Mouse (Mus musculus) stomach, embryonic 15.5 days (tissue): Measurements from ENCODE around the gene Edrf1. TPM values are rescaled to one million over a fixed set of nuclear protein-coding genes. Genes with fewer than 3 reads are reported as not detected.
"Not testable (repeated sequence)": the region's sequence is repeated elsewhere in the genome, so short reads cannot be mapped to it uniquely, and the experiment has no call there.

Source experiments
- ATAC-seq: fragments of 200-750 bp; cut with Nextera tagmentation; 2 replicates; pipeline ENCODE4 v1.8.0; 2017; ENCODE audit warnings: low read depth, moderate number of reproducible peaks, moderate TSS enrichment; ENCODE audit not compliant: insufficient read depth, low FRiP score
- H3K27ac ChIP-seq: fragments of 300-500 bp; sonication (generic); 2 replicates; pipeline ENCODE4 v1.5.1; 2015; ENCODE audit warnings: mild to moderate bottlenecking, inconsistent platforms
- H3K27me3 ChIP-seq: fragments of 300-500 bp; sonication (generic); replicated peaks from 2 replicates; pipeline ENCODE4 v1.6.1; 2015; ENCODE audit warnings: inconsistent platforms
- H3K36me3 ChIP-seq: fragments of 300-500 bp; sonication (generic); 2 replicates; pipeline ENCODE4 v1.6.1; 2015; ENCODE audit warnings: inconsistent platforms
- H3K4me1 ChIP-seq: fragments of 300-500 bp; sonication (generic); 2 replicates; pipeline ENCODE4 v1.6.1; 2015; ENCODE audit warnings: inconsistent platforms
- H3K4me2 ChIP-seq: fragments of 300-500 bp; sonication (generic); 2 replicates; pipeline ENCODE4 v1.6.1; 2015; ENCODE audit warnings: mild to moderate bottlenecking, inconsistent platforms
- H3K4me3 ChIP-seq: fragments of 300-500 bp; sonication (generic); replicated peaks from 2 replicates; pipeline ENCODE4 v1.5.1; 2015; ENCODE audit warnings: inconsistent platforms
- H3K9ac ChIP-seq: fragments of 300-500 bp; sonication (generic); 2 replicates; pipeline ENCODE4 v1.6.1; 2015; ENCODE audit warnings: inconsistent platforms
- H3K9me3 ChIP-seq: fragments of 300-500 bp; sonication (generic); 2 replicates; pipeline ENCODE4 v1.6.1; 2016; ENCODE audit warnings: inconsistent platforms
- WGBS: fragments of 180-500 bp; shearing (Covaris S2); methylation state at CpG from one replicate; pipeline ENCODE4 v1.1.7; 2015; 5-methylcytosine and 5-hydroxymethylcytosine counted together
- polyA plus RNA-seq: library from polyadenylated mRNA; unstranded; fragments of >200 nt; fragmentation: Nextera tagmentation; extraction: Ambion mirVana; gene quantifications from 2 replicates; pipeline ENCODE4 v1.2.1, GENCODE M21; 2015

Gene Edrf1
- polyA plus RNA-seq, 1 experiment from 2014 or later = 17.7 TPM

GRCm38 (mm10) chr7:133669071-133669470 is 31.7 kb downstream of the Edrf1 start:
- H3K4me1 ChIP-seq = no peaks in the 10 kb centered on the region
- no peak for ATAC-seq
- H3K4me2 ChIP-seq = no peak overlapping the region
- H3K27me3 ChIP-seq = no peaks in the 10 kb centered on the region
- H3K27ac ChIP-seq = no peak overlapping the region
- 90% methylated on average over 1 of the region's 1 CpGs for WGBS
- no peaks in the 10 kb centered on the region for H3K9me3 ChIP-seq
- peaks cover 53% of the 10 kb centered on the region for H3K36me3 ChIP-seq
- H3K4me3 ChIP-seq = no peak overlapping the region
- H3K9ac ChIP-seq = no peak overlapping the region

GRCm38 (mm10) chr7:133669946-133670345 is 32.6 kb downstream of the Edrf1 start:
- Histone ChIP-seq H3K4me3 (no peak overlapping the region), H3K4me1 (no peaks in the 10 kb centered on the region), H3K36me3 (peaks cover 47% of the 10 kb centered on the region), H3K27me3 (no peaks in the 10 kb centered on the region), H3K4me2 (no peak overlapping the region), H3K9ac (no peak overlapping the region), H3K27ac (no peak overlapping the region), H3K9me3 (no peaks in the 10 kb centered on the region)
- 93% methylated on average over 9 of the region's 9 CpGs for WGBS
- ATAC-seq = no peak

- H3K4me1 ChIP-seq = no peaks in the 10 kb centered on the region
- no peaks in the 10 kb centered on the region for H3K9me3 ChIP-seq
- H3K4me3 ChIP-seq = no peak overlapping the region
- ATAC-seq = no peak
- H3K36me3 ChIP-seq = peaks cover 42% of the 10 kb centered on the region
- no peak overlapping the region for H3K4me2 ChIP-seq
- 72% methylated on average over 3 of the region's 3 CpGs for WGBS
- H3K9ac ChIP-seq = no peak overlapping the region
- no peak overlapping the region for H3K27ac ChIP-seq
- H3K27me3 ChIP-seq = no peaks in the 10 kb centered on the region
These were observed 33.5 kb downstream of the Edrf1 start for GRCm38 (mm10) chr7:133670846-133671245.

GRCm38 (mm10) chr7:133676002-133676401 is 38.7 kb downstream of the Edrf1 start:
- Histone ChIP-seq H3K4me1 (no peaks in the 10 kb centered on the region), H3K9ac (no peak overlapping the region), H3K27ac (no peak overlapping the region), H3K9me3 (no peaks in the 10 kb centered on the region), H3K27me3 (no peaks in the 10 kb centered on the region), H3K4me2 (no peak overlapping the region), H3K4me3 (no peak overlapping the region), H3K36me3 (peaks cover 24% of the 10 kb centered on the region)
- 72% methylated on average over 9 of the region's 9 CpGs for WGBS
- ATAC-seq = no peak

GRCm38 (mm10) chr7:133678716-133679115 is 41.4 kb downstream of the Edrf1 start:
- no peak for ATAC-seq
- H3K4me2 ChIP-seq = no peak overlapping the region
- H3K27me3 ChIP-seq = no peaks in the 10 kb centered on the region
- H3K27ac ChIP-seq = no peak overlapping the region
- H3K4me3 ChIP-seq = no peak overlapping the region
- H3K9me3 ChIP-seq = no peaks in the 10 kb centered on the region
- no peaks in the 10 kb centered on the region for H3K4me1 ChIP-seq
- 0 out of 2 replicates have a peak, but pooled peaks cover 5% of the 10 kb centered on the region for H3K36me3 ChIP-seq
- H3K9ac ChIP-seq = no peak overlapping the region
- 88% methylated on average over 8 of the region's 8 CpGs for WGBS

- no peaks in the 10 kb centered on the region for H3K27me3 ChIP-seq
- H3K36me3 ChIP-seq = 0 out of 2 replicates have a peak, but pooled peaks cover 5% of the 10 kb centered on the region
- no peaks in the 10 kb centered on the region for H3K9me3 ChIP-seq
- H3K4me3 ChIP-seq = no peak overlapping the region
- H3K9ac ChIP-seq = no peak overlapping the region
- WGBS = 62% methylated on average over 4 of the region's 4 CpGs
- H3K27ac ChIP-seq = no peak overlapping the region
- H3K4me2 ChIP-seq = no peak overlapping the region
- no peak for ATAC-seq
- H3K4me1 ChIP-seq = no peaks in the 10 kb centered on the region
These were observed 42.1 kb downstream of the Edrf1 start for GRCm38 (mm10) chr7:133679439-133679838.

GRCm38 (mm10) chr7:133679961-133680360 is 42.6 kb downstream of the Edrf1 start, which contains the start of gene Mmp21:
Mmp21 (minus strand) TSS chr7:133680061.
- no peak within 1 kb of the TSS for H3K9ac ChIP-seq
- 70% methylated on average over 3 of the region's 3 CpGs for WGBS
- no peak for ATAC-seq

GRCm38 (mm10) chr7:133683626-133684025 is 46.3 kb downstream of the Edrf1 start:
- 78% methylated on average over 5 of the region's 5 CpGs for WGBS
- H3K4me1 ChIP-seq = no peaks in the 10 kb centered on the region
- H3K4me3 ChIP-seq = no peak overlapping the region
- H3K27ac ChIP-seq = no peak overlapping the region
- H3K36me3 ChIP-seq = peaks cover 11% of the 10 kb centered on the region
- no peak overlapping the region for H3K9ac ChIP-seq
- H3K27me3 ChIP-seq = no peaks in the 10 kb centered on the region
- no peaks in the 10 kb centered on the region for H3K9me3 ChIP-seq
- H3K4me2 ChIP-seq = no peak overlapping the region
- ATAC-seq = no peak

More at GRCm38 (mm10) chr7:133679961-133680360, 42.6 kb downstream of the Edrf1 start, which contains the start of gene Mmp21:
- H3K4me2 ChIP-seq = no peak within 1 kb of the TSS
- no peak within 1 kb of the TSS for H3K27ac ChIP-seq
- no peaks in the 10 kb centered on the region for H3K9me3 ChIP-seq
- 0 out of 2 replicates have a peak, but pooled peaks cover 5% of the 10 kb centered on the region for H3K36me3 ChIP-seq
- no peaks in the 10 kb centered on the region for H3K27me3 ChIP-seq
- H3K4me1 ChIP-seq = no peaks in the 10 kb centered on the region
- H3K4me3 ChIP-seq = no peak within 1 kb of the TSS

- peaks cover 12% of the 10 kb centered on the region for H3K36me3 ChIP-seq
- WGBS = 89% methylated on average over 5 of the region's 5 CpGs
- H3K9ac ChIP-seq = no peak overlapping the region
- no peaks in the 10 kb centered on the region for H3K9me3 ChIP-seq
- H3K4me3 ChIP-seq = no peak overlapping the region
- H3K4me2 ChIP-seq = no peak overlapping the region
- ATAC-seq = no peak
- H3K27ac ChIP-seq = no peak overlapping the region
- H3K27me3 ChIP-seq = no peaks in the 10 kb centered on the region
- H3K4me1 ChIP-seq = no peaks in the 10 kb centered on the region
These were observed 46.8 kb downstream of the Edrf1 start for GRCm38 (mm10) chr7:133684110-133684509.

GRCm38 (mm10) chr7:133684701-133685100 is 47.4 kb downstream of the Edrf1 start:
- peaks cover 17% of the 10 kb centered on the region for H3K36me3 ChIP-seq
- no peaks in the 10 kb centered on the region for H3K27me3 ChIP-seq
- no peaks in the 10 kb centered on the region for H3K9me3 ChIP-seq
- H3K4me1 ChIP-seq = no peaks in the 10 kb centered on the region
- H3K27ac ChIP-seq = no peak overlapping the region
- H3K4me2 ChIP-seq = no peak overlapping the region
- H3K9ac ChIP-seq = no peak overlapping the region
- WGBS = 95% methylated on average over 6 of the region's 6 CpGs
- no peak for ATAC-seq
- no peak overlapping the region for H3K4me3 ChIP-seq

GRCm38 (mm10) chr7:133685644-133686043 is 48.3 kb downstream of the Edrf1 start:
- H3K36me3 ChIP-seq = peaks cover 18% of the 10 kb centered on the region
- not testable (repeated sequence) for H3K4me1 ChIP-seq, H3K4me2 ChIP-seq, H3K27me3 ChIP-seq, H3K4me3 ChIP-seq, H3K27ac ChIP-seq, H3K9ac ChIP-seq, ATAC-seq, H3K9me3 ChIP-seq

GRCm38 (mm10) chr7:133698021-133698709 is 60.8 kb downstream of the Edrf1 start:
- no peaks in the 10 kb centered on the region for H3K4me1 ChIP-seq
- WGBS = 82% methylated on average over 12 of the region's 12 CpGs
- peak; percentile 88 for ATAC-seq

More at GRCm38 (mm10) chr7:133698021-133698709, 60.8 kb downstream of the Edrf1 start:
- no peaks in the 10 kb centered on the region for H3K36me3 ChIP-seq
- no peaks in the 10 kb centered on the region for H3K9me3 ChIP-seq
- H3K27me3 ChIP-seq = no peaks in the 10 kb centered on the region
- H3K27ac ChIP-seq = no peak overlapping the region
- H3K4me3 ChIP-seq = no peak overlapping the region
- no peak overlapping the region for H3K9ac ChIP-seq
- no peak overlapping the region for H3K4me2 ChIP-seq
